Mouse (Mus musculus) CH12.LX (cell line): ENCODE measurements around the gene Cfap97d2. TPM values are rescaled to one million over a fixed set of nuclear protein-coding genes. Genes with fewer than 3 reads are reported as not detected.
A peak's percentile ranks its signal among the peaks of the same experiment; 100 is the strongest.

ENCODE experiments used
- DNase-seq: peaks from one replicate; pipeline ENCODE4 v3.0.0-alpha.2; 2013; ENCODE audit errors: extremely low read depth
- H3K27ac ChIP-seq: 2 replicates; pipeline ENCODE4 v1.5.1; 2012; ENCODE audit warnings: low read depth, mild to moderate bottlenecking, control low read depth, moderate library complexity; ENCODE audit not compliant: insufficient read depth
- H3K27me3 ChIP-seq: replicated peaks from 2 replicates; pipeline ENCODE3; 2012; ENCODE audit warnings: inconsistent platforms
- H3K36me3 ChIP-seq, 2 experiments: replicated peaks in 1 of 2; 2 replicates each; pipeline versions ENCODE3 to v1.6.1; 2012; ENCODE audit warnings: inconsistent platforms in 1 of 2, low read length in 1 of 2, mild to moderate bottlenecking in 1 of 2, mixed read lengths in 1 of 2, moderate library complexity in 1 of 2; ENCODE audit not compliant: control insufficient read depth in 1 of 2, insufficient read depth in 1 of 2
- H3K4me1 ChIP-seq, 2 experiments: 2 replicates each; pipeline ENCODE4 v1.6.1; 2012; ENCODE audit warnings: inconsistent platforms in 1 of 2, moderate library complexity in 1 of 2; ENCODE audit not compliant: insufficient read depth in 2 of 2, control insufficient read depth in 1 of 2
- H3K4me2 ChIP-seq: 2 replicates; pipeline ENCODE4 v1.6.1; 2012; ENCODE audit warnings: low read depth, mild to moderate bottlenecking, control low read depth; ENCODE audit not compliant: poor library complexity, insufficient read depth, severe bottlenecking
- H3K4me3 ChIP-seq, 3 experiments: fragments of 150-350 bp in 1 of 3; sonication (generic) in 1 of 3; replicated peaks in 1 of 3; 2 replicates each; pipeline versions ENCODE3 to v1.5.1; 2011 to 2012; ENCODE audit warnings: low read depth in 2 of 3, low read length in 2 of 3, mild to moderate bottlenecking in 2 of 3, moderate library complexity in 2 of 3, control low read depth in 1 of 3, improper control_type of control experiment in 1 of 3, inconsistent platforms in 1 of 3, mixed read lengths in 1 of 3; ENCODE audit not compliant: poor library complexity in 1 of 3
- H3K79me2 ChIP-seq: replicated peaks from 2 replicates; pipeline ENCODE4 v1.6.1; 2012; ENCODE audit warnings: mild to moderate bottlenecking, moderate library complexity; ENCODE audit not compliant: control insufficient read depth, poor library complexity, insufficient read depth, severe bottlenecking; ENCODE audit errors: extremely low read depth
- H3K9ac ChIP-seq: 2 replicates; pipeline ENCODE4 v1.6.1; 2012; ENCODE audit warnings: low read depth, mild to moderate bottlenecking, control low read depth, moderate library complexity; ENCODE audit not compliant: insufficient read depth
- H3K9me3 ChIP-seq: replicated peaks from 2 replicates; pipeline ENCODE3; 2012; ENCODE audit warnings: low read length, inconsistent platforms, mixed read lengths
- BHLHE40 ChIP-seq: IDR thresholded peaks from 2 replicates; pipeline ENCODE4 v1.6.1; 2011; ENCODE audit warnings: mild to moderate bottlenecking, low read depth, low read length, improper control_type of control experiment
- CTCF ChIP-seq, 2 experiments: IDR thresholded peaks in 1 of 2; conservative IDR thresholded peaks in 1 of 2; 2 replicates each; pipeline ENCODE4 v1.5.1; 2011 to 2012; ENCODE audit warnings: low read depth in 2 of 2, low read length in 2 of 2, improper control_type of control experiment in 1 of 2, inconsistent platforms in 1 of 2, mild to moderate bottlenecking in 1 of 2, moderate library complexity in 1 of 2
- E2F4 ChIP-seq: IDR thresholded peaks from 2 replicates; pipeline ENCODE4 v1.6.1; 2011; ENCODE audit warnings: low read depth, low read length, improper control_type of control experiment; ENCODE audit not compliant: insufficient replicate concordance
- ELF1 ChIP-seq: IDR thresholded peaks from 2 replicates; pipeline ENCODE4 v1.6.1; 2014; ENCODE audit warnings: low read depth, mild to moderate bottlenecking, inconsistent platforms, low read length, improper control_type of control experiment
- EP300 ChIP-seq: IDR thresholded peaks from 2 replicates; pipeline ENCODE4 v1.6.1; 2011; ENCODE audit warnings: low read length, improper control_type of control experiment
- ETS1 ChIP-seq: conservative IDR thresholded peaks from 2 replicates; pipeline ENCODE4 v1.6.1; 2012; ENCODE audit warnings: low read depth, mild to moderate bottlenecking, inconsistent platforms, low read length, improper control_type of control experiment, moderate library complexity
- GABPA ChIP-seq: IDR thresholded peaks from 2 replicates; pipeline ENCODE4 v1.6.1; 2012; ENCODE audit warnings: low read depth, low read length, improper control_type of control experiment, inconsistent platforms; ENCODE audit not compliant: insufficient replicate concordance
- HCFC1 ChIP-seq: IDR thresholded peaks from 2 replicates; pipeline ENCODE4 v1.6.1; 2012; ENCODE audit warnings: low read depth, mild to moderate bottlenecking, inconsistent platforms, low read length, improper control_type of control experiment
- IRF4 ChIP-seq: IDR thresholded peaks from 2 replicates; pipeline ENCODE4 v1.6.1; 2014; ENCODE audit warnings: low read depth, mild to moderate bottlenecking, inconsistent platforms, low read length, improper control_type of control experiment
- JUN ChIP-seq: IDR thresholded peaks from 2 replicates; pipeline ENCODE4 v1.6.1; 2011; ENCODE audit warnings: low read depth, mild to moderate bottlenecking, low read length, improper control_type of control experiment, moderate library complexity; ENCODE audit not compliant: insufficient read depth
- JUND ChIP-seq: conservative IDR thresholded peaks from 2 replicates; pipeline ENCODE4 v1.6.1; 2011; ENCODE audit warnings: low read depth, low read length, improper control_type of control experiment
- KAT2A ChIP-seq: IDR thresholded peaks from 2 replicates; pipeline ENCODE4 v1.6.1; 2012; ENCODE audit warnings: low read length, improper control_type of control experiment, inconsistent platforms; ENCODE audit not compliant: insufficient replicate concordance
- MAFK ChIP-seq: IDR thresholded peaks from 2 replicates; pipeline ENCODE4 v1.6.1; 2011; ENCODE audit warnings: low read length, improper control_type of control experiment; ENCODE audit not compliant: insufficient replicate concordance
- MAX ChIP-seq: IDR thresholded peaks from 2 replicates; pipeline ENCODE4 v1.6.1; 2011; ENCODE audit warnings: low read length, improper control_type of control experiment
- MEF2A ChIP-seq: IDR thresholded peaks from 2 replicates; pipeline ENCODE4 v1.6.1; 2014; ENCODE audit warnings: low read depth, mild to moderate bottlenecking, inconsistent platforms, low read length, improper control_type of control experiment, borderline replicate concordance
- MXI1 ChIP-seq: IDR thresholded peaks from 2 replicates; pipeline ENCODE4 v1.6.1; 2011; ENCODE audit warnings: mild to moderate bottlenecking, low read depth, low read length, improper control_type of control experiment
- MYC ChIP-seq: IDR thresholded peaks from 2 replicates; pipeline ENCODE4 v1.6.1; 2011; ENCODE audit warnings: low read depth, mild to moderate bottlenecking, improper control_type of control experiment, low read length
- NELFE ChIP-seq: IDR thresholded peaks from 2 replicates; pipeline ENCODE4 v1.6.1; 2011; ENCODE audit warnings: low read depth, low read length, improper control_type of control experiment
- NRF1 ChIP-seq: IDR thresholded peaks from 2 replicates; pipeline ENCODE4 v1.6.1; 2014; ENCODE audit warnings: low read depth, mild to moderate bottlenecking, inconsistent platforms, low read length, improper control_type of control experiment, moderate library complexity
- PAX5 ChIP-seq: IDR thresholded peaks from 2 replicates; pipeline ENCODE4 v1.6.1; 2012; ENCODE audit warnings: low read length, inconsistent platforms, mixed read lengths
- POLR2A ChIP-seq: IDR thresholded peaks from 2 replicates; pipeline ENCODE4 v1.6.1; 2011; ENCODE audit warnings: low read depth, mild to moderate bottlenecking, improper control_type of control experiment, low read length
- POLR2AphosphoS2 ChIP-seq: IDR thresholded peaks from 2 replicates; pipeline ENCODE4 v1.6.1; 2011; ENCODE audit warnings: low read depth, low read length, improper control_type of control experiment
- RAD21 ChIP-seq: IDR thresholded peaks from 2 replicates; pipeline ENCODE4 v1.6.1; 2011; ENCODE audit warnings: low read depth, mild to moderate bottlenecking, low read length, improper control_type of control experiment, moderate library complexity
- RCOR1 ChIP-seq: conservative IDR thresholded peaks from 2 replicates; pipeline ENCODE4 v1.6.1; 2012; ENCODE audit warnings: low read depth, mild to moderate bottlenecking, inconsistent platforms, low read length, improper control_type of control experiment
- SIN3A ChIP-seq: IDR thresholded peaks from 2 replicates; pipeline ENCODE4 v1.6.1; 2012; ENCODE audit warnings: low read length, improper control_type of control experiment, inconsistent platforms
- SMC3 ChIP-seq: IDR thresholded peaks from 2 replicates; pipeline ENCODE4 v1.6.1; 2011; ENCODE audit warnings: low read depth, low read length, improper control_type of control experiment
- TBP ChIP-seq: conservative IDR thresholded peaks from 2 replicates; pipeline ENCODE4 v1.6.1; 2011; ENCODE audit warnings: low read depth, low read length, improper control_type of control experiment
- TCF12 ChIP-seq: IDR thresholded peaks from 2 replicates; pipeline ENCODE4 v1.6.1; 2014; ENCODE audit warnings: low read depth, mild to moderate bottlenecking, inconsistent platforms, low read length, improper control_type of control experiment
- USF2 ChIP-seq: conservative IDR thresholded peaks from 2 replicates; pipeline ENCODE4 v1.6.1; 2011; ENCODE audit warnings: low read depth, low read length, improper control_type of control experiment
- ZC3H11A ChIP-seq: IDR thresholded peaks from 2 replicates; pipeline ENCODE4 v1.6.1; 2012; ENCODE audit warnings: low read depth, mild to moderate bottlenecking, inconsistent platforms, low read length, improper control_type of control experiment
- ZKSCAN1 ChIP-seq: IDR thresholded peaks from 2 replicates; pipeline ENCODE4 v1.6.1; 2012; ENCODE audit warnings: low read depth, inconsistent platforms, low read length, improper control_type of control experiment, borderline replicate concordance
- ZNF384 ChIP-seq: IDR thresholded peaks from 2 replicates; pipeline ENCODE4 v1.6.1; 2012; ENCODE audit warnings: low read depth, low read length, improper control_type of control experiment, inconsistent platforms
- dilution Hi-C: fragments of 300-500 bp; cut with MboI; formaldehyde crosslinking; loops from 2 replicates; pipeline ENCODE4 v1.14.3; 2020; ENCODE audit warnings: low sequenced_read_pairs; ENCODE audit not compliant: extremely low pct_unique_long_range_greater_than_20kb, extremely low pct_ligation_motif_present
- in situ Hi-C: fragments of 300-500 bp; cut with MboI; formaldehyde crosslinking; loops from 3 replicates; pipeline ENCODE4 v1.14.3; 2019; ENCODE audit warnings: low sequenced_read_pairs, low pct_ligation_motif_present, low pct_unique_long_range_greater_than_20kb, mixed read lengths
- polyA plus RNA-seq: library from polyadenylated mRNA; unstranded; fragments of >175 nt; gene quantifications from 2 replicates; pipeline ENCODE4 v1.2.1, GENCODE M21; 2012; ENCODE audit warnings: low read depth; ENCODE audit not compliant: insufficient read length
- total RNA-seq, 2 experiments: library from RNA; depleted of rRNA; stranded (reverse); fragments of 300-350 nt in 1 of 2; fragments of >200 nt in 1 of 2; gene quantifications; 2 replicates each; pipeline ENCODE4 v1.2.3; 2012 to 2014

Cfap97d2 gene
- total and polyA plus RNA-seq, 3 experiments = not detected

- H3K36me3 ChIP-seq = peaks cover 44 to 62% of the 10 kb centered on the region in 2 experiments
- H3K79me2 ChIP-seq = no peaks in the 10 kb centered on the region
- no peaks in the 10 kb centered on the region for H3K9me3 ChIP-seq
- H3K27ac ChIP-seq = no peak overlapping the region
- H3K27me3 ChIP-seq = no peaks in the 10 kb centered on the region
- dilution Hi-C loops = no loop called here
- H3K4me1 ChIP-seq = peaks cover 5 to 36% of the 10 kb centered on the region in 2 experiments; a peak in 3 of 4 replicates
- H3K4me2 ChIP-seq = no peak overlapping the region
- TF ChIP-seq ETS1 = no peak
- no peak for TF ChIP-seq SIN3A
- TF ChIP-seq POLR2A = no peak
- no peak for TF ChIP-seq ELF1
- no peak for TF ChIP-seq SMC3
- TF ChIP-seq MAX = no peak
- TF ChIP-seq NELFE = no peak
- TF ChIP-seq EP300 = no peak
- TF ChIP-seq MAFK = no peak; the same call in 1 of the 2 replicates
- no peak for TF ChIP-seq CTCF (conservative IDR thresholded peaks at IDR 0.05 in 1 of 2, IDR thresholded peaks at IDR 0.05 in 1 of 2; ENCODE audit: low read depth in 2 of 2, low read length in 2 of 2)
- TF ChIP-seq GABPA = no peak
- H3K9ac ChIP-seq = no peak overlapping the region
- DNase-seq = peak; percentile 42
- in situ Hi-C loops = loop anchor here (10.0 kb wide), 1 partner anchor 104 kb away; no protein-coding TSS in a partner anchor
- H3K4me3 ChIP-seq = no peak overlapping the region
Observed at GRCm38 (mm10) chr8:13780536-13780935, 74.8 kb downstream of the Cfap97d2 start.

GRCm38 (mm10) chr8:13785250-13785763 lies 79.6 kb downstream of the Cfap97d2 start, which contains the start of gene Upf3a:
Upf3a (plus strand) TSS chr8:13785615.
- dilution Hi-C loops = no loop called here
- peaks cover 22 to 47% of the 10 kb centered on the region in 2 experiments for H3K36me3 ChIP-seq
- in situ Hi-C loops = loop anchor here (10.0 kb wide), 1 partner anchor 99 kb away; no protein-coding TSS in a partner anchor
- TF ChIP-seq POLR2A (peak; percentile 98), IRF4 (peak; percentile 50; the same call in 1 of the 2 replicates), EP300 (no peak), RCOR1 (peak; percentile 40; the same call in 1 of the 2 replicates), ETS1 (peak; percentile 61), ZKSCAN1 (no peak), RAD21 (no peak; the same call in none of the 2 replicates), SIN3A (peak; percentile 92), MEF2A (peak; percentile 81), MXI1 (peak; percentile 96), PAX5 (no peak), JUN (no peak), TBP (peak; percentile 97), E2F4 (no peak), MYC (peak; percentile 91), ZNF384 (no peak), POLR2AphosphoS2 (peak; percentile 92; the same call in 1 of the 2 replicates), JUND (no peak), BHLHE40 (peak; percentile 93), MAFK (no peak), ZC3H11A (no peak), TCF12 (peak; percentile 95), USF2 (no peak), KAT2A (no peak), NRF1 (peak; percentile 57), HCFC1 (peak; percentile 73), ELF1 (peak; percentile 66), SMC3 (peak; percentile 16)

More at GRCm38 (mm10) chr8:13785250-13785763, 79.6 kb downstream of the Cfap97d2 start, which contains the start of gene Upf3a:
- Histone ChIP-seq H3K4me1 (peaks cover 5 to 42% of the 10 kb centered on the region in 2 experiments; a peak in 3 of 4 replicates), H3K4me2 (peak within 1 kb of the TSS; percentile 58), H3K79me2 (no peaks in the 10 kb centered on the region; the same call in 1 of the 2 replicates), H3K9ac (peak within 1 kb of the TSS; percentile 84), H3K27ac (peak within 1 kb of the TSS; percentile 77), H3K9me3 (no peaks in the 10 kb centered on the region), H3K27me3 (no peaks in the 10 kb centered on the region), H3K4me3 (peak within 1 kb of the TSS; percentile 72 to 75 (median 73))
- peak; percentile 93 for DNase-seq
